Mouse (Mus musculus): ENCODE results near the gene Rbms2.
"Not testable (repeated sequence)": the region's sequence is repeated elsewhere in the genome, so short reads cannot be mapped to it uniquely, and the experiment has no call there.

The Rbms2 gene

DNA sequence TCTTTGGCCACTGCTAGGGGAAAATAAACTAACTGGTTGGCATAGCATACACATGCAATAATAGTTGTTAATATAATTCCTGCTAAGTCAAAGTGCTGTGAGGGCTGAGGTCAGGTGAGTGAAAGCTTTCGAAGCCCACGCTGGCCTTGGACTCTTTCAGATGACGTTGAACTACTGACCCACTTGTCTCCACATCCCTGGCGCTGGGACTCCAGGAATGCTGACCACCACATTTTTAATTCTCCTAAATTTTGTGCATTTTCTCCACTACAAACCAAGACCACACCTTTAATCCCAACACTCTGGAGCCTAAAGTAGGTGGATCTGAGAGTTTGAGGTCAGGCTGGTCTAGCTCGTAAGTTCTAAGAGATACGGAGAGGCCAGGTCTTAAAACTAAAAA lies 13.0 kb upstream of the Rbms2 start:
- DNase-seq (ENCODE audit: extremely low read depth, low read depth) = no peak

DNA sequence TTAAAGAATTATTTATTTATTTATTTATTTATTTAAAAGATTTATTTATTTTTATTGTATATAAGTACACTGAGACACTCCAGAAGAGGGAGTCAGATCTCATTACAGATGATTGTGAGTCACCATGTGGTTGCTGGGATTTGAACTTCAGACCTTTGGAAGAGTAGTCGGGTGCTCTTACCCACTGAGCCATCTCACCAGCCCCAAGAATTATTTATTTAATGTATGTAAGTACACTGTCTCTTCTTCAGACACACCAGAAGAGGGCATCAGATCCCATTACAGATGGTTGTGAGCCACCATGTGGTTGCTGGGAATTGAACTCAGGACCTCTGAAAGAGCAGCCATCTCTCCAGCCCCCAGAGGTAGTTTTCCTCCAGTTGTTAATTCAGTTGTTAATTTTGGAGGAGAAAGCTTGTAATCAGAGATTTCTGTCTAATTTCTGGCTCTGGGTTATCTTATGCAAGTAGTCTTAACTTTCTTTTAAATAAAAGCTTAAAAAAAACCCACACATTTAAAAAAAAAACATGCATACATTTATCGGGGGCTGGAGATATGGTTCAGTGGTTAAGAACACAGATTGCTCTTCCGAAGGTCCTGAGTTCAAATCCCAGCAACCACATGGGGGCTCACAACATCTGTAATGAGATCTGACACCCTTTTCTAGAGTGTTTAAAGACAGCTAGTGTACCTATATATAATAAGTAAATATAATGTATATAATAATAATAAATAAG lies 12.1 kb upstream of the Rbms2 start:
- not testable (repeated sequence) for DNase-seq (ENCODE audit: extremely low read depth, low read depth)

- DNase-seq (ENCODE audit: extremely low read depth, low read depth) = no peak
These were observed 11.4 kb upstream of the Rbms2 start for GRCm38 (mm10) chr10:128191472-128191871.

GRCm38 (mm10) chr10:128188242-128188877 lies 8.3 kb upstream of the Rbms2 start:
- peak; percentile 66 for DNase-seq (ENCODE audit: extremely low read depth, low read depth)

DNA sequence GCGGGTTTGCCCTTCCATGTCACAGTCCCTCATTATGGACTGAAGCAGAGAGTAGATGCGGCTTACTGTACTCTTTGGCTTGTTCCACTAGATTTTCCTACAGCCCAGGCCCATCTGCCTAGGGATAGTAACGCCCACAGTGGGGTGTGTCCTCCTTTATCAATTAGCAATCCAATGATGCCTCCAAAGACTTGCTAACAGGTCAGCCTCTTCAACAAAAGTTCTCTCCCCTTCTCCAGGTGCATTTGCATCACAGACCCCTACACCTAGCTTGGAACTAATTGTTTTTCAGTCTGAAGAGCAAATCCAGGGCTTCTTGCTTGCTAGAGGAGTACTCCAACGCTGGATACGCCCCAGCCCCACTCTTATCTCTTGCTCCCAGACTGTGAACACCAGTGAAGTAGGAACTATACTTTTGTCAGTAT lies 7.1 kb upstream of the Rbms2 start:
- DNase-seq (ENCODE audit: extremely low read depth, low read depth) = peak; percentile 63

GRCm38 (mm10) chr10:128185959-128186358 lies 5.9 kb upstream of the Rbms2 start:
- DNase-seq (ENCODE audit: extremely low read depth, low read depth) = peak; percentile 82

DNA sequence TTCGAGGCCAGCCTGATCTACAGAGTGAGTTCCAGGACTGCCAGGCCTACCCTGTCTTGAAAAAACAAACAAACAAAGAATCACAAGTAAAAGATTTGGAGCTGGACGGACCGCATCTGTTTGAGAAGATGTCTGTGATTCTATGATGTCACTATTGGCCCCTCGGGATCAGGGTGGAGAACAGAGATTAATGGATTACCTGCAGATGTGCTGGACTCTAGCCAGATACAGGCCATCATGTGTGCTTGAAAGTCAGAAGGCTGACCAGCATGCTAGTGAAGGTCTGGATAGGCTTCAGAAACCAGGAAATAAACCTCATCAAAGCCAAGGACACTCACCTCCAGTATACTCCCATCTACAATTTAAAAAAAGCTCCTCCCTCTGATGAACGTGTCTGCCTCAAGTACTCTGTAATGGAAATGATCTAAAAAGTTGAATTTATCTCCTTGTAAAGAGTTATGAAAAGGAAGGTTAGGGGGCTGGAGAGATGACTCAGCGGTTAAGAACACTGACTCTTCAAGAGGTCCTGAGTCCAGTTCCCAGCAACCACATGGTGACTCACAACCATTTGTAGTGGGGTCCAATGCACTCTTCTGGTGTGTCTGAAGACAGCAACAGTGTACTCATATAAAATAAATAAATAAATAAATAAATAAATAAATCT lies 5.3 kb upstream of the Rbms2 start:
- no peak for DNase-seq (ENCODE audit: extremely low read depth, low read depth)

- DNase-seq (ENCODE audit: extremely low read depth, low read depth) = no peak
These were observed 4.2 kb upstream of the Rbms2 start for GRCm38 (mm10) chr10:128184296-128184695.

DNA sequence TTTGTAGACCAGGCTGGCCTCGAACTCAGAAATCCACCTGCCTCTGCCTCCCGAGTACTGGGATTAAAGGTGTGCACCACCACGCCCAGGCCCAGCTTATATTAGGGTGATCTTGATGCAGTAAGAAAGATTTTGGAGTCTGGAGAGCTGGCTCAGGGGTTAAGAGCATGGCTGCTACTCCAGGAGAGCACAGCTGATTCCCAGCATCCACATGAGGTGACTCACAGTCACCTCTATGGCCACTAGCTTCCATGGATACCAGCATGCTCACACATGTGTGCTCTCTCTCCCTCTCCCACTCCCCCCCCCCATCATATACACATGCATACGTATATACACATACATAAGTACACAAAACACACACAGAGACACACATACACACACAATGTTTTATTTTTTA lies 2.8 kb downstream of the Rbms2 start:
- no peak for DNase-seq (ENCODE audit: extremely low read depth, low read depth)

DNA sequence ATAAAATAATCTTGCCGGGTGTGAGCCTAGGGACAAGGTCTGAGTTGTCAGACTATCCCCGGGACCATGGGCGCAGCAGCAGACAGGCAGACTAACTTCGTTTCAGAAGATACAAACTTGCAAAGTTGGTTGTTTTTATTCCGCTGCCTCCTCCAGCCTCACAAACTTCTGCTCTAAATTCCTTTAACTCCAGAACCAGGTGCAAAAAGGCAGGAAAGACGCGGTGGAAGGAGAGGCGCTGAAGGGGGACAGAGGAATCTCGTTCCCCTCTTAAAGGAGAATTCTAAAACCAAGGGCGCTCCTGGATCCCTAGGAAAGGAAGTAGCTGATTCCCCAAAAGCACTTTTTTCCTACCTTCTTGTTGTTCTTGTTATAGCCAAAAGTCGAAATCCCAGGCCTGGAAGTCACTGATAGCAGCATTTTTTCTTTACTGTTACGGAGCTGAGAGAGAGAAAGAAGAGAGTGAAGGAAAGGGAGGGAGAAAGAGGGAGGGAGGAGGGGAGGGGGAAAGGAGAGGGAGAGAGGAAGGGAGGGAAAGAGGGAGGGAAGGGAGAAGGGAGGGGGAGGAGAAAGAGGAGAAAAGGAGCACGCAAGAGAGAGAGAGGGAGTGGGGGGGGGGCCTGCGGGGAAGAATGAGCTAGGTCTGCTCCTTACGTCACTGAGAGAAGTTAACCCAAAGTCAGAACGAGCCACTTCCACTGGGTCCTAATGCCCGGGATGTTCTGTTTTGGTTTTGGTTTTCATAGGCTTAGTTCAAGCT lies 3.9 kb downstream of the Rbms2 start:
- DNase-seq (ENCODE audit: extremely low read depth, low read depth) = peak; percentile 72

GRCm38 (mm10) chr10:128175302-128175701 lies 4.8 kb downstream of the Rbms2 start:
- DNase-seq (ENCODE audit: extremely low read depth, low read depth) = no peak

DNA sequence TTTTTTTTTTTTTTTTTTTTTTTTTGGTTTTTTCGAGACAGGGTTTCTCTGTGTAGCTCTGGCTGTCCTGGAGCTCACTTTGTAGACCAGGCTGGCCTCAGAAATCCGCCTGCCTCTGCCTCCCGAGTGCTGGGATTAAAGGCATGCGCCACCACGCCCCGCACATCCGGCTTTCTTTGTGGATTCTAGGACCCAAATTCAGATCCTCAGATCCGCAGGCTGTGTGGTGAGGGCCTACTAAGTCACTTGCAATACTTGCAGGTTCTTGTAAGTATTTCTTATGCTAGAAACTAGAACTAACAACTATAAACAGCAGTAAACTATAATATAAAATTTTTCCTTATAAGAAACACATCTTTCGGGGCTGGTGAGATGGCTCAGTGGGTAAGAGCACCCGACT lies 8.7 kb downstream of the Rbms2 start:
- not testable (repeated sequence) for DNase-seq (ENCODE audit: extremely low read depth, low read depth)

- DNase-seq (ENCODE audit: extremely low read depth, low read depth) = no peak
These were observed 13.0 kb downstream of the Rbms2 start for GRCm38 (mm10) chr10:128167091-128167490.

GRCm38 (mm10) chr10:128165726-128166125 lies 14.4 kb downstream of the Rbms2 start:
- not testable (repeated sequence) for DNase-seq (ENCODE audit: extremely low read depth, low read depth)

DNA sequence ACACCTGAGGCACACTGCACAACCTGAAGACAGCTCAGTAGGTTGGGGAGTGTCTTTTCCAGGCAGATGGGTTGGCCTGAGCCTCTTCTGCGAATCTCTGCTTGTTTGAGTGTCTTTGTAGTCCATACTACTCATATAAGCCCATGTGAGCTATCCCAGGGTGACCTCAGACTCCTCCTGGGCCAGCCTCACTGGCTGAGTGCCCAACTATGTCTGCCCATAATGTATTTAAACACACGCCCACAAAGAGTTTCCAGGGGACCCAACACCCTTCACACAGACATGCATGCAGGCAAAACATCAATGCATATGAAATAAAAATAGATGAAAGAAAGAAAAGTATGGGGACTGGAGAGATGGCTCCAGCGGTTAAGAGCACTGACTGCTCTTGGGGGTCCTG lies 26.1 kb downstream of the Rbms2 start:
- no peak for DNase-seq (ENCODE audit: extremely low read depth, low read depth)

DNA sequence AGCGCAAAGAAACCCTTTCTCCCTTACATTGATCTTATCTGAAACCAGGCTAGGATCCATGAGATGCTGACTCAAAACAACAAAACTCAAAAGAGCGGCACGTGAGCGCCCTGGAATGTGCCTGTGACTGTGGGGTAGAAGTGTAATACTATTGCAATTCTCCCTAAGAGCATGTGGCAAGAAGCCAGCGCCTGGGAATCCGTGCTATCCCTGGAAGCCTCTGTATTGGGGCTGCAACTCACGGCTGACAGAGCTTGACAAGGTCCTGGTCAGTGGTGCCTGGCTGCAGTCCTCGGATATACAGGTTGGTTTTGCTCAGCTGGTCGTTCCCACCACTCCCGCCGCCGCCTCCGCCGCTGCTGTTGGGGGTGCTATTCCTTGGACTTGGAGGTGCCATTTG lies 29.2 kb downstream of the Rbms2 start:
- no peak for DNase-seq (ENCODE audit: extremely low read depth, low read depth)

GRCm38 (mm10) chr10:128149592-128149991 lies 30.5 kb downstream of the Rbms2 start:
- DNase-seq (ENCODE audit: extremely low read depth, low read depth) = peak; percentile 87

DNA sequence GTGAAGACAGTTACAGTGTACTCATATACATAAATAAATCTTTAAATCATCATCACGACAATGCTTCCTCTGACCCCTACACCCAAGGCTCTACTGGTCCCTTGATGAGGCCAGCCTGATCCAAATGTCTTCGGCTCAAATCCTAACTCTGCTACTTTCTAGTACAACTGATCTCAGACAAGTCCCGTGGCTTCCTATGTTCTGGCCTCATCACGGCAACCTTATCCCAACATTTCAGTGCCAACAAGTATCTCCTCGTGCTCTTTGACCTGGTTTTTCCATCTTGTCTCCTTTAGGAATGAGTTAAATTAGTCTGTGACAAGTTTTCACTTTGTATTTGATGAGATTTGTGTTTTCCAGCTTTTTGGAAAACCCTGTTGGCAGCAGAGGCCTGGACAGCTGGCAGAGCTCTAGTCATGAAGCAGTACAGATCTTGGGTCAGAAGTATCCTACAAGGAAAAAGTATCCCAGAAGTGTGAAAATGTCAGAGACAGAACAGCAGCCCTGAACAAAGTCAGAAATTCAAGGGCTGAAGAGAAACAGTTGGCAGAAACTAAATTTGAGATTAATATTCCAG lies 31.2 kb downstream of the Rbms2 start:
- DNase-seq (ENCODE audit: extremely low read depth, low read depth) = no peak

- DNase-seq (ENCODE audit: extremely low read depth, low read depth) = no peak
These were observed 35.1 kb downstream of the Rbms2 start for GRCm38 (mm10) chr10:128144961-128145360.

GRCm38 (mm10) chr10:128143659-128144058 lies 36.4 kb downstream of the Rbms2 start:
- no peak for DNase-seq (ENCODE audit: extremely low read depth, low read depth)

DNA sequence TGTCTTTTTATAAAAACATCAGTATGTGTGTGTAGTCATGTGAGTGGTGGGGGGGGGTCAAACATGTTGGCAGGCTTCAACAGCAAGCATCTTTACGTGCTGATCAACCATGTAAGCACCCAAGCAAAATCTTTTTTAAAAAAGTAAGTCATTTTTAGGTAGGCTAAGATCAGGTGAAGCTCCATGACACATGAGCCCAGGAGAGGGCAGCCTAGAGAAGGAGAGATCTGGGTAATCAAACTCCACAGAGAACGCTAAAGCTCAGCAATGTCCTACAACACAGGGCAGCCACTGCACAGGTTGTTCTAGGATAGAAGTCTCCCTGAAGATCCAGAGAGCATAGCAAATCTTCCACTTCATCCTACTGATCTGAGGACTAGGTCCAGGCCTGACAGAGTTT lies 37.9 kb downstream of the Rbms2 start:
- no peak for DNase-seq (ENCODE audit: extremely low read depth, low read depth)
